Mouse (Mus musculus): ENCODE data around the gene Aif1.

GRCm38 (mm10) chr17:35173329-35173728 lies 2.5 kb downstream of the Aif1 start:
- TF ChIP-seq CTCF (IDR thresholded peaks at IDR 0.05 in 2 of 3, conservative IDR thresholded peaks at IDR 0.05 in 1 of 3; ENCODE audit: control insufficient read depth in 1 of 3, insufficient read depth in 1 of 3, low read depth in 2 of 3, low read length in 3 of 3, poor library complexity in 1 of 3, severe bottlenecking in 1 of 3) (no peak), USF1 (IDR thresholded peaks at IDR 0.05; ENCODE audit: low read depth, low read length) (no peak), MEF2A (IDR thresholded peaks at IDR 0.05; ENCODE audit: extremely low read depth, insufficient replicate concordance, low read depth, low read length, poor library complexity, severe bottlenecking) (no peak), TCF12 (IDR thresholded peaks at IDR 0.05; ENCODE audit: low read depth, low read length) (no peak), EP300 (IDR thresholded peaks at IDR 0.05; ENCODE audit: low read depth in 1 of 2, low read length in 2 of 2) (no peak), KAT2A (conservative IDR thresholded peaks at IDR 0.05; ENCODE audit: low read depth, low read length) (no peak)
